Mouse (Mus musculus) midbrain, postnatal 0 days (tissue): ENCODE measurements around the gene Dync2li1. TPM values are rescaled to one million over a fixed set of nuclear protein-coding genes. Genes with fewer than 3 reads are reported as not detected.

Experiments used
- ATAC-seq: fragments of 200-750 bp; cut with Nextera tagmentation; 2 replicates; pipeline ENCODE4 v1.8.0; 2017; ENCODE audit warnings: moderate number of reproducible peaks, mild to moderate bottlenecking, moderate TSS enrichment, moderate library complexity; ENCODE audit not compliant: low FRiP score
- DNase-seq: peaks from one replicate; pipeline ENCODE4 v3.0.0-alpha.2; 2015; ENCODE audit warnings: low spot score
- H3K27ac ChIP-seq: fragments of 300-500 bp; sonication (generic); 2 replicates; pipeline ENCODE4 v1.5.1; 2014; ENCODE audit warnings: low read depth, mild to moderate bottlenecking, low read length, mixed read lengths
- H3K27me3 ChIP-seq: fragments of 300-500 bp; sonication (generic); 2 replicates; pipeline ENCODE4 v1.6.1; 2014; ENCODE audit warnings: low read length, control low read depth, mixed read lengths; ENCODE audit not compliant: insufficient read depth
- H3K36me3 ChIP-seq: fragments of 300-500 bp; sonication (generic); 2 replicates; pipeline ENCODE4 v1.6.1; 2014; ENCODE audit warnings: low read length, control low read depth, mixed read lengths; ENCODE audit not compliant: insufficient read depth
- H3K4me1 ChIP-seq: fragments of 300-500 bp; sonication (generic); 2 replicates; pipeline ENCODE4 v1.6.1; 2014; ENCODE audit warnings: mild to moderate bottlenecking, control low read depth, antibody characterized with exemption, low read length, mixed read lengths; ENCODE audit not compliant: insufficient read depth
- H3K4me2 ChIP-seq: fragments of 300-500 bp; sonication (generic); 2 replicates; pipeline ENCODE4 v1.6.1; 2014; ENCODE audit warnings: low read depth, mild to moderate bottlenecking, low read length, mixed read lengths; ENCODE audit not compliant: poor library complexity, severe bottlenecking
- H3K4me3 ChIP-seq: fragments of 300-500 bp; sonication (generic); 2 replicates; pipeline ENCODE4 v1.5.1; 2014; ENCODE audit warnings: low read depth, mild to moderate bottlenecking, low read length, moderate library complexity
- H3K9ac ChIP-seq: fragments of 300-500 bp; sonication (generic); replicated peaks from 2 replicates; pipeline ENCODE4 v1.6.1; 2014; ENCODE audit warnings: mild to moderate bottlenecking, low read length, moderate library complexity, mixed read lengths; ENCODE audit not compliant: poor library complexity, severe bottlenecking
- H3K9me3 ChIP-seq: fragments of 300-500 bp; sonication (generic); 2 replicates; pipeline ENCODE4 v1.6.1; 2016; ENCODE audit warnings: low read length, control low read depth
- CTCF ChIP-seq: IDR thresholded peaks from 2 replicates; pipeline ENCODE4 v1.5.1; 2016; ENCODE audit warnings: antibody characterized with exemption, mild to moderate bottlenecking
- WGBS: fragments of 180-500 bp; shearing (Covaris S2); extraction: QIAGEN DNeasy Blood & Tissue Kit; methylation state at CpG from one replicate; pipeline ENCODE4 v1.1.7; 2014; 5-methylcytosine and 5-hydroxymethylcytosine counted together
- polyA plus RNA-seq: library from polyadenylated mRNA; unstranded; fragments of >200 nt; fragmentation: Nextera tagmentation; extraction: Ambion mirVana; gene quantifications from 2 replicates; pipeline ENCODE4 v1.2.1, GENCODE M21; 2015
- total RNA-seq: library from RNA; depleted of rRNA; stranded (reverse); fragments of >200 nt; gene quantifications from 2 replicates; pipeline ENCODE4 v1.2.3, GENCODE M21; 2014

Dync2li1 gene
- total and polyA plus RNA-seq, 2 experiments from 2014 or later = 18.3 to 36.1 TPM

GRCm38 (mm10) chr17:84684284-84684683, 58.0 kb downstream of the Dync2li1 start:
- WGBS = 53% methylated on average over 6 of the region's 6 CpGs
- Histone ChIP-seq H3K27me3 (no peaks in the 10 kb centered on the region), H3K27ac (no peak overlapping the region), H3K9me3 (no peaks in the 10 kb centered on the region), H3K4me1 (no peaks in the 10 kb centered on the region), H3K36me3 (no peaks in the 10 kb centered on the region), H3K4me2 (no peak overlapping the region), H3K4me3 (no peak overlapping the region), H3K9ac (no peak overlapping the region)
- ATAC-seq = no peak
- DNase-seq = no peak
- no peak for TF ChIP-seq CTCF

DNA sequence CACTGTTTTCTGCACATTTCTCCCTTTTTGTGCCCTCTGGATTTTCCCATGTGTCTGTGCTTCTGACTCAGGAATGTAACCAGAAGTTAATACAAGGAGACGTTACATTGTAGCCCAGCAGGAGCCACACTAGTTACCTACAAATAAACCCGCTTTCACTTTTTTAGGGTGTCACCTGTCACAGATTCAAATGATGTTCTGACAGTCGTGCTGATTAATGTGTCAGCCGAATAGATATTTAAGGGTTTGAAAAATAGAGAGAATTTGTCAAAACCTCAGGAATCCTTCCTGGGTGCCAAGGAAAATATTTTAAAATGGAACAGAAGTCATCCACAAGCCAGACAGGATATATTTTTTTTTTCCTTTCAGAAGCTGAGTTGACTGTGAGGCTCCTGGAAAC, 59.0 kb downstream of the Dync2li1 start:
- no peak for ATAC-seq

DNA sequence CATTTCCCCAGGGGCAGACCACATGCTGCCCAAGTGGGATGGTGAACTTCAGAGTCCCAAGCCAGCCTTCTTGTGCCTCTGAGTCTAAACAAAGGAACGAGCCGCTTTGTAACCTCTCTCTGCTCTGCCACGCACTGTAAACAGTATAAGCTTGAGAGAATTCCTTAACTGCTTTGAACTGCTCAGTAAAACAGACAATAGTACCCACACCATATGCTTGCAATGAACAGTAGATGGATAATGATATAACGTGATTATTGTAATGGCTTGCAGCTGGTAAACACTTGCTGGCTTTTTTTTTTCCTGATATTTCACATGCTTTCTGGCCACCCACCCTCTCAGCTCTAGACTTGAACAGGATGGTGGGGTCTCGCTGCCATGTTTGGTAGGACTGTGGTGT, 61.7 kb downstream of the Dync2li1 start:
- Histone ChIP-seq H3K4me3 (no peak overlapping the region), H3K27me3 (no peaks in the 10 kb centered on the region), H3K9me3 (no peaks in the 10 kb centered on the region), H3K9ac (no peak overlapping the region), H3K27ac (no peak overlapping the region), H3K4me1 (no peaks in the 10 kb centered on the region), H3K4me2 (no peak overlapping the region), H3K36me3 (no peaks in the 10 kb centered on the region)
- ATAC-seq = no peak
- WGBS = 72% methylated on average over 5 of the region's 5 CpGs
- no peak for TF ChIP-seq CTCF
- no peak for DNase-seq

More for the DNA sequence above, 59.0 kb downstream of the Dync2li1 start:
- Histone ChIP-seq H3K36me3 (no peaks in the 10 kb centered on the region), H3K4me1 (no peaks in the 10 kb centered on the region), H3K4me2 (no peak overlapping the region), H3K27ac (no peak overlapping the region), H3K27me3 (no peaks in the 10 kb centered on the region), H3K9me3 (no peaks in the 10 kb centered on the region), H3K4me3 (no peak overlapping the region), H3K9ac (no peak overlapping the region)
- TF ChIP-seq CTCF = no peak
- DNase-seq = no peak
- WGBS = 71% methylated on average over 4 of the region's 4 CpGs

DNA sequence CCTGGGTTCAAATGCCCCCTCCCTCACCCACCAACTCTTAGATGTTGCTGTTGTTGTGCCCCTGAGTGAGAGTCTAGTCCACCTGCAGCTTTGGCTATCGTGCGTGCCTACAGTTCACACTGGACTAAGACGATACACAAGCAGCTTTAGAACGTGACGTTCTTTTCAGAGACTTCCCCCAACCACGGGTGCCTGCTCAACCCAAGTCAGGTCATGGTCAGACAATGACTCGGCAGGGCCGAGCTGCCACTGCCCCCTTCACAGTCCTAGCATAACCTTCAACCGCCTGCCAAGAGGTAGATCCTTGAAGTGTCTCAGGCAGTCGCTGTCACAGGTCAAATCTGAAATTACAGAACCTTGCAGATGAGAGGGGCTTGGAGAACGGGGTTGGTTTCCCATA, 62.5 kb downstream of the Dync2li1 start:
- no peak for TF ChIP-seq CTCF
- Histone ChIP-seq H3K9me3 (no peaks in the 10 kb centered on the region), H3K4me1 (no peaks in the 10 kb centered on the region), H3K4me2 (no peak overlapping the region), H3K27me3 (no peaks in the 10 kb centered on the region), H3K36me3 (no peaks in the 10 kb centered on the region), H3K27ac (no peak overlapping the region), H3K9ac (no peak overlapping the region), H3K4me3 (no peak overlapping the region)
- ATAC-seq (no peak), DNase-seq (no peak)
- WGBS = 90% methylated on average over 11 of the region's 11 CpGs

- WGBS = 92% methylated on average over 5 of the region's 5 CpGs
- Histone ChIP-seq H3K27me3 (no peaks in the 10 kb centered on the region), H3K9ac (no peak overlapping the region), H3K9me3 (no peaks in the 10 kb centered on the region), H3K4me1 (no peaks in the 10 kb centered on the region), H3K36me3 (no peaks in the 10 kb centered on the region), H3K27ac (no peak overlapping the region), H3K4me2 (no peak overlapping the region), H3K4me3 (no peak overlapping the region)
- DNase-seq (no peak), ATAC-seq (no peak)
- no peak for TF ChIP-seq CTCF
Observed at GRCm38 (mm10) chr17:84689316-84689715, 63.0 kb downstream of the Dync2li1 start.

- no peak for DNase-seq
- no peak for TF ChIP-seq CTCF
- Histone ChIP-seq H3K4me1 (no peaks in the 10 kb centered on the region), H3K9ac (no peak overlapping the region), H3K4me2 (no peak overlapping the region), H3K27me3 (no peaks in the 10 kb centered on the region), H3K27ac (no peak overlapping the region), H3K36me3 (no peaks in the 10 kb centered on the region), H3K9me3 (no peaks in the 10 kb centered on the region), H3K4me3 (no peak overlapping the region)
- 81% methylated on average over 5 of the region's 5 CpGs for WGBS
- no peak for ATAC-seq
Observed at GRCm38 (mm10) chr17:84690111-84690510, 63.8 kb downstream of the Dync2li1 start.
